Mouse (Mus musculus): ENCODE measurements around the gene Hs3st1.
"Not testable (repeated sequence)": the region's sequence is repeated elsewhere in the genome, so short reads cannot be mapped to it uniquely, and the experiment has no call there.

The Hs3st1 gene

GRCm38 (mm10) chr5:39755375-39755774 is at the start of gene Hs3st1:
Hs3st1 (minus strand) TSS chr5:39755475.
- not testable (repeated sequence) for DNase-seq (ENCODE audit: low spot score in 2 of 2)

- no peak for DNase-seq (ENCODE audit: low spot score in 2 of 2)
These were observed 49.4 kb upstream of the Hs3st1 start for GRCm38 (mm10) chr5:39804663-39805062.

GRCm38 (mm10) chr5:39803941-39804340 is 48.7 kb upstream of the Hs3st1 start:
- no peak for DNase-seq (ENCODE audit: low spot score in 2 of 2)

GRCm38 (mm10) chr5:39803457-39803856 is 48.2 kb upstream of the Hs3st1 start:
- DNase-seq (ENCODE audit: low spot score in 2 of 2) = no peak

- no peak for DNase-seq (ENCODE audit: low spot score in 2 of 2)
These were observed 46.8 kb upstream of the Hs3st1 start for GRCm38 (mm10) chr5:39802110-39802509.

GRCm38 (mm10) chr5:39777094-39777710 is 21.9 kb upstream of the Hs3st1 start:
- no peak for DNase-seq (ENCODE audit: low spot score in 2 of 2)

GRCm38 (mm10) chr5:39771680-39772348 is 16.5 kb upstream of the Hs3st1 start:
- no peak for DNase-seq (ENCODE audit: low spot score in 2 of 2)

GRCm38 (mm10) chr5:39761682-39762456 is 6.6 kb upstream of the Hs3st1 start:
- no peak for DNase-seq (ENCODE audit: low spot score in 2 of 2)

GRCm38 (mm10) chr5:39758890-39759475 is 3.7 kb upstream of the Hs3st1 start:
- DNase-seq (ENCODE audit: low spot score in 2 of 2) = no peak

GRCm38 (mm10) chr5:39736843-39737242 is 18.4 kb downstream of the Hs3st1 start:
- no peak for DNase-seq (ENCODE audit: low spot score in 2 of 2)

- no peak for DNase-seq (ENCODE audit: low spot score in 2 of 2)
These were observed 21.4 kb downstream of the Hs3st1 start for GRCm38 (mm10) chr5:39733750-39734443.

GRCm38 (mm10) chr5:39733013-39733749 is 22.1 kb downstream of the Hs3st1 start:
- no peak for DNase-seq (ENCODE audit: low spot score in 2 of 2)

- peak; percentile 3 to 4 for DNase-seq (ENCODE audit: low spot score in 2 of 2)
These were observed 39.4 kb downstream of the Hs3st1 start for GRCm38 (mm10) chr5:39715694-39716550.

GRCm38 (mm10) chr5:39715193-39715592 is 40.1 kb downstream of the Hs3st1 start:
- no peak for DNase-seq (ENCODE audit: low spot score in 2 of 2)

GRCm38 (mm10) chr5:39705539-39705938 is 49.7 kb downstream of the Hs3st1 start:
- no peak for DNase-seq (ENCODE audit: low spot score in 2 of 2)

- DNase-seq (ENCODE audit: low spot score in 2 of 2) = no peak
These were observed 94.4 kb downstream of the Hs3st1 start for GRCm38 (mm10) chr5:39660826-39661225.

- no peak for DNase-seq (ENCODE audit: low spot score in 2 of 2)
These were observed 95.9 kb downstream of the Hs3st1 start for GRCm38 (mm10) chr5:39659417-39659816.

GRCm38 (mm10) chr5:39644827-39645380 is 110.4 kb downstream of the Hs3st1 start:
- no peak for DNase-seq (ENCODE audit: low spot score in 2 of 2)

GRCm38 (mm10) chr5:39643924-39644826 is 111.1 kb downstream of the Hs3st1 start:
- DNase-seq (ENCODE audit: low spot score in 2 of 2) = peak; percentile 39 to 76

Data from natural killer cell, adult 2 months (primary cell).